Mouse (Mus musculus): Measurements from ENCODE around the gene Sh3gl3. TPM values are rescaled to one million over a fixed set of nuclear protein-coding genes. Genes with fewer than 3 reads are reported as not detected.

Sh3gl3 gene
- polyA plus RNA-seq (2016; fragmentation: Nextera tagmentation; extraction: Ambion mirVana): 26.7 and 33.3 TPM in 2 replicates

- 0 out of 2 replicates have a peak, but pooled peaks cover 3% of the 10 kb centered on the region for H3K27me3 ChIP-seq
- no peak for ATAC-seq (ENCODE audit: low FRiP score)
- WGBS: 88% methylated on average over 3 of the region's 3 CpGs
- H3K9me3 ChIP-seq (replicated peaks): no peaks in the 10 kb centered on the region; the same call in 1 of the 2 replicates
- H3K9ac ChIP-seq: peak within 1 kb of the TSS; percentile 74
- no peak within 1 kb of the TSS for H3K27ac ChIP-seq
- peaks cover 2% of the 10 kb centered on the region; the same call in 1 of the 2 replicates for H3K4me1 ChIP-seq
- H3K36me3 ChIP-seq: no peaks in the 10 kb centered on the region
- H3K4me3 ChIP-seq: peak within 1 kb of the TSS; percentile 74
- H3K4me2 ChIP-seq (replicated peaks): peak within 1 kb of the TSS; percentile 78
Measured at GRCm38 (mm10) chr7:82173540-82173939, at the start of gene Sh3gl3. Gene Sh3gl3 (plus strand): TSS chr7:82173840.

GRCm38 (mm10) chr7:82138196-82138595 is 35.4 kb upstream of the Sh3gl3 start:
- Histone ChIP-seq H3K9ac (no peak overlapping the region), H3K4me1 (no peaks in the 10 kb centered on the region), H3K27me3 (no peaks in the 10 kb centered on the region), H3K27ac (no peak overlapping the region), H3K4me2 (replicated peaks) (no peak overlapping the region), H3K36me3 (no peaks in the 10 kb centered on the region), H3K9me3 (replicated peaks) (no peaks in the 10 kb centered on the region), H3K4me3 (no peak overlapping the region)
- ATAC-seq (ENCODE audit: low FRiP score): no peak
- WGBS: 68% methylated on average over 1 of the region's 1 CpGs

- no peak overlapping the region for H3K4me3 ChIP-seq
- no peaks in the 10 kb centered on the region for H3K9me3 ChIP-seq (replicated peaks)
- no peak overlapping the region for H3K9ac ChIP-seq
- H3K4me1 ChIP-seq: no peaks in the 10 kb centered on the region
- 93% methylated on average over 5 of the region's 5 CpGs for WGBS
- no peaks in the 10 kb centered on the region for H3K27me3 ChIP-seq
- no peak overlapping the region for H3K4me2 ChIP-seq (replicated peaks)
- no peaks in the 10 kb centered on the region for H3K36me3 ChIP-seq
- no peak overlapping the region for H3K27ac ChIP-seq
- ATAC-seq (ENCODE audit: low FRiP score): no peak
Measured at GRCm38 (mm10) chr7:82147151-82147550, 26.5 kb upstream of the Sh3gl3 start.

- peaks cover 6% of the 10 kb centered on the region for H3K9me3 ChIP-seq (replicated peaks)
- no peaks in the 10 kb centered on the region for H3K27me3 ChIP-seq
- no peak overlapping the region for H3K4me2 ChIP-seq (replicated peaks)
- H3K27ac ChIP-seq: no peak overlapping the region
- no peaks in the 10 kb centered on the region for H3K4me1 ChIP-seq
- 92% methylated on average over 14 of the region's 14 CpGs for WGBS
- no peak overlapping the region for H3K9ac ChIP-seq
- no peak overlapping the region for H3K4me3 ChIP-seq
- H3K36me3 ChIP-seq: no peaks in the 10 kb centered on the region
- no peak for ATAC-seq (ENCODE audit: low FRiP score)
Measured at GRCm38 (mm10) chr7:82164681-82165080, 9.0 kb upstream of the Sh3gl3 start.

GRCm38 (mm10) chr7:82174571-82175326 is 1.1 kb downstream of the Sh3gl3 start:
- H3K36me3 ChIP-seq: no peaks in the 10 kb centered on the region
- H3K4me2 ChIP-seq (replicated peaks): peak overlapping the region; percentile 78
- peak overlapping the region; percentile 74 for H3K9ac ChIP-seq
- H3K4me3 ChIP-seq: peak overlapping the region; percentile 74
- H3K4me1 ChIP-seq: peaks cover 2% of the 10 kb centered on the region; the same call in 1 of the 2 replicates
- peak; percentile 98 for ATAC-seq (ENCODE audit: low FRiP score)
- peak overlapping the region; percentile 60 for H3K27ac ChIP-seq
- WGBS: under 1% methylated on average over 71 of the region's 72 CpGs
- 0 out of 2 replicates have a peak, but pooled peaks cover 3% of the 10 kb centered on the region for H3K27me3 ChIP-seq
- no peaks in the 10 kb centered on the region; the same call in 1 of the 2 replicates for H3K9me3 ChIP-seq (replicated peaks)

GRCm38 (mm10) chr7:82175327-82175721 is 1.7 kb downstream of the Sh3gl3 start:
- peak overlapping the region; percentile 74 for H3K4me3 ChIP-seq
- no peaks in the 10 kb centered on the region; the same call in 1 of the 2 replicates for H3K9me3 ChIP-seq (replicated peaks)
- 0 out of 2 replicates have a peak, but pooled peaks have one; percentile 20 for ATAC-seq (ENCODE audit: low FRiP score)
- H3K4me2 ChIP-seq (replicated peaks): peak overlapping the region; percentile 78
- peak overlapping the region; percentile 74 for H3K9ac ChIP-seq
- H3K4me1 ChIP-seq: peaks cover 2% of the 10 kb centered on the region; the same call in 1 of the 2 replicates
- H3K36me3 ChIP-seq: no peaks in the 10 kb centered on the region
- under 1% methylated on average over 16 of the region's 16 CpGs for WGBS
- 0 out of 2 replicates have a peak, but pooled peaks cover 3% of the 10 kb centered on the region for H3K27me3 ChIP-seq
- no peak overlapping the region; the same call in 1 of the 2 replicates for H3K27ac ChIP-seq

- no peaks in the 10 kb centered on the region; the same call in 1 of the 2 replicates for H3K9me3 ChIP-seq (replicated peaks)
- H3K9ac ChIP-seq: no peak overlapping the region
- no peak overlapping the region for H3K4me2 ChIP-seq (replicated peaks)
- WGBS: 56% methylated on average over 3 of the region's 3 CpGs
- no peaks in the 10 kb centered on the region for H3K36me3 ChIP-seq
- peaks cover 2% of the 10 kb centered on the region; the same call in 1 of the 2 replicates for H3K4me1 ChIP-seq
- no peak for ATAC-seq (ENCODE audit: low FRiP score)
- H3K27ac ChIP-seq: no peak overlapping the region
- H3K4me3 ChIP-seq: no peak overlapping the region
- 0 out of 2 replicates have a peak, but pooled peaks cover 3% of the 10 kb centered on the region for H3K27me3 ChIP-seq
Measured at GRCm38 (mm10) chr7:82176192-82176591, 2.6 kb downstream of the Sh3gl3 start.

- WGBS: 75% methylated on average over 5 of the region's 5 CpGs
- Histone ChIP-seq H3K36me3 (no peaks in the 10 kb centered on the region), H3K27ac (no peak overlapping the region), H3K4me3 (no peak overlapping the region), H3K9me3 (replicated peaks) (peaks cover 3% of the 10 kb centered on the region; the same call in 1 of the 2 replicates), H3K9ac (no peak overlapping the region), H3K4me2 (replicated peaks) (no peak overlapping the region), H3K27me3 (0 out of 2 replicates have a peak, but pooled peaks cover 3% of the 10 kb centered on the region), H3K4me1 (peaks cover 2% of the 10 kb centered on the region; the same call in 1 of the 2 replicates)
- ATAC-seq (ENCODE audit: low FRiP score): no peak
Measured at GRCm38 (mm10) chr7:82177336-82177735, 3.7 kb downstream of the Sh3gl3 start.

GRCm38 (mm10) chr7:82180919-82181318 is 7.3 kb downstream of the Sh3gl3 start:
- Histone ChIP-seq H3K4me3 (no peak overlapping the region), H3K27ac (no peak overlapping the region), H3K4me1 (peaks cover 2% of the 10 kb centered on the region; the same call in 1 of the 2 replicates), H3K9me3 (replicated peaks) (peaks cover 3% of the 10 kb centered on the region; the same call in 1 of the 2 replicates), H3K36me3 (no peaks in the 10 kb centered on the region), H3K27me3 (0 out of 2 replicates have a peak, but pooled peaks cover 2% of the 10 kb centered on the region), H3K9ac (no peak overlapping the region), H3K4me2 (replicated peaks) (no peak overlapping the region)
- 88% methylated on average over 5 of the region's 5 CpGs for WGBS
- no peak for ATAC-seq (ENCODE audit: low FRiP score)

GRCm38 (mm10) chr7:82182781-82183180 is 9.1 kb downstream of the Sh3gl3 start:
- no peak overlapping the region for H3K9ac ChIP-seq
- H3K36me3 ChIP-seq: no peaks in the 10 kb centered on the region
- H3K4me2 ChIP-seq (replicated peaks): no peak overlapping the region
- H3K4me1 ChIP-seq: no peaks in the 10 kb centered on the region
- H3K9me3 ChIP-seq (replicated peaks): peaks cover 3% of the 10 kb centered on the region; the same call in 1 of the 2 replicates
- ATAC-seq (ENCODE audit: low FRiP score): no peak
- WGBS: 26% methylated on average over 2 of the region's 2 CpGs
- no peak overlapping the region for H3K4me3 ChIP-seq
- H3K27me3 ChIP-seq: no peaks in the 10 kb centered on the region
- H3K27ac ChIP-seq: no peak overlapping the region

GRCm38 (mm10) chr7:82191604-82192003 is 18.0 kb downstream of the Sh3gl3 start:
- Histone ChIP-seq H3K9ac (no peak overlapping the region), H3K9me3 (replicated peaks) (no peaks in the 10 kb centered on the region), H3K4me2 (replicated peaks) (no peak overlapping the region), H3K4me1 (no peaks in the 10 kb centered on the region), H3K27me3 (no peaks in the 10 kb centered on the region), H3K36me3 (no peaks in the 10 kb centered on the region), H3K27ac (no peak overlapping the region), H3K4me3 (no peak overlapping the region)
- ATAC-seq (ENCODE audit: low FRiP score): no peak
- 90% methylated on average over 11 of the region's 11 CpGs for WGBS

GRCm38 (mm10) chr7:82192512-82192911 is 18.9 kb downstream of the Sh3gl3 start:
- no peak overlapping the region for H3K27ac ChIP-seq
- H3K4me1 ChIP-seq: no peaks in the 10 kb centered on the region
- no peak for ATAC-seq (ENCODE audit: low FRiP score)
- H3K9me3 ChIP-seq (replicated peaks): no peaks in the 10 kb centered on the region
- H3K27me3 ChIP-seq: no peaks in the 10 kb centered on the region
- H3K4me2 ChIP-seq (replicated peaks): no peak overlapping the region
- H3K36me3 ChIP-seq: no peaks in the 10 kb centered on the region
- no peak overlapping the region for H3K9ac ChIP-seq
- H3K4me3 ChIP-seq: no peak overlapping the region
- 92% methylated on average over 4 of the region's 4 CpGs for WGBS

Data from hindbrain, embryonic 12.5 days (tissue).